Mouse (Mus musculus): ENCODE measurements at regions not wholly inside any gene's neighbourhood (a gene's known extent, or its start where the extent isn't known, plus 50 kb on each side); places are given as distances from the start of the nearest gene placed in this dataset.

- peaks cover 37% of the 10 kb centered on the region for H3K4me1 ChIP-seq
- peaks cover 4% of the 10 kb centered on the region; the same call in 1 of the 2 replicates for H3K9me3 ChIP-seq
- H3K36me3 ChIP-seq (replicated peaks; ENCODE audit: low read length): peaks cover 3% of the 10 kb centered on the region
- no peaks in the 10 kb centered on the region for H3K27me3 ChIP-seq (replicated peaks)
- H3K4me3 ChIP-seq (replicated peaks): no peak overlapping the region
- TF ChIP-seq GATA1 (IDR thresholded peaks at IDR 0.05; ENCODE audit: borderline replicate concordance, low read length) (no peak), FLI1 (IDR thresholded peaks at IDR 0.05; ENCODE audit: low read length) (no peak)
Observed at GRCm38 (mm10) chr10:17538944-17539533, 184.0 kb upstream of the Cited2 start.

DNA sequence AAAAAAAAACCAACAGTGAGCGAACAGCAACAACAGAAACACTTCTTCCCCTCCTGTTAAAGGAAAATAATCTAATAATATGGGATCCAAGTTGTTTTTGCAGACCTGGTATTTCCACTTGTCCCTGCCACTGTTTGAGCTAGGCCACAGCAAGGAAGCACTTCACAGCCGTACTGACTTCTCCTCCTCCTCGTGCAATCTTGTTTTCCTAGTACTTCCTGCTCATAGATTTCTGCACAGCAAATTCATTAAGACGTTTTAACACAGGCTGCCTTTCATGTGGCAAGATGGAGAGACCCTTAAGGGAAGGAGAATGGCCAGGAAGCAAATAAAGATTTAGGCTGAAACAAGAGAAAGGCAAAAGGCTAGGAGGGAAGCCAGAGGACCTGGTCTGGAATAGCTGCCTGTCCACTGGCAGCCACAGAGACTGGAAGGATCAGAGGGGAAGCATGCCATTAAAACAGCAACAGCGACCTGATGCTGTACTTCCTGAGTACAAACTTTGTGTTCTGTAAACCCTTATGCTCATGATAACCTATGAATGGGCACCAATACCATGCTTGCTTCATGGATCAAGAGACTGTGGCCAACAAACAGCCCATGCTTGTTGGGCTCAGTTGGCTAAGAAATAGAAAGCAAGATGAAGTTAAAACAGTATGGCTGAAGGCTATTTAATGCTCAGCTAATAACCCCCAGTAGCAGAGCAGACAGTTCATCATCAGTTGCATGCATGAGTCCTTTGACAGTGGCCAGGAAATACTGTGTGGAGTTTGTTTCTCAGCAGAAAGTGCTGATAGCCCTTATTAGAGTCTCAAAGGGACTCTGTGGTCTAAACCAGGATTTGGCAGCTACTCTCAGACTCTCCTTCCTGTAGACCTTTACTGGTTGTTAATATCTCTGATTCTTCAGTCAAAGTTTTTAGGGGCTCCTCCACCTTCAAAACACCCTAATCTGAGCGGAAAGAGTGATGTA, 182.3 kb upstream of the Cited2 start:
- no peaks in the 10 kb centered on the region for H3K9me3 ChIP-seq
- H3K27me3 ChIP-seq (replicated peaks): no peaks in the 10 kb centered on the region
- peaks cover 41% of the 10 kb centered on the region for H3K4me1 ChIP-seq
- H3K36me3 ChIP-seq (replicated peaks; ENCODE audit: low read length): peaks cover 3% of the 10 kb centered on the region
- no peak for TF ChIP-seq GATA1 (IDR thresholded peaks at IDR 0.05; ENCODE audit: borderline replicate concordance, low read length)
- no peak for TF ChIP-seq FLI1 (IDR thresholded peaks at IDR 0.05; ENCODE audit: low read length)
- H3K4me3 ChIP-seq (replicated peaks): peak overlapping the region; percentile 70

- no peak overlapping the region for H3K4me3 ChIP-seq (replicated peaks)
- no peaks in the 10 kb centered on the region for H3K27me3 ChIP-seq (replicated peaks)
Observed at GRCm38 (mm10) chr10:17542104-17542846, 180.7 kb upstream of the Cited2 start.

GRCm38 (mm10) chr10:17542847-17543421, 180.1 kb upstream of the Cited2 start:
- no peak for TF ChIP-seq GATA1 (IDR thresholded peaks at IDR 0.05; ENCODE audit: borderline replicate concordance, low read length)
- TF ChIP-seq FLI1 (IDR thresholded peaks at IDR 0.05; ENCODE audit: low read length): no peak
- Histone ChIP-seq H3K9me3 (no peaks in the 10 kb centered on the region), H3K36me3 (replicated peaks; ENCODE audit: low read length) (peaks cover 3% of the 10 kb centered on the region), H3K4me1 (peaks cover 61% of the 10 kb centered on the region), H3K27me3 (replicated peaks) (no peaks in the 10 kb centered on the region), H3K4me3 (replicated peaks) (no peak overlapping the region)

More at GRCm38 (mm10) chr10:17542104-17542846, 180.7 kb upstream of the Cited2 start:
- Histone ChIP-seq H3K36me3 (replicated peaks; ENCODE audit: low read length) (peaks cover 3% of the 10 kb centered on the region), H3K4me1 (peaks cover 56% of the 10 kb centered on the region), H3K9me3 (no peaks in the 10 kb centered on the region)
- TF ChIP-seq GATA1 (IDR thresholded peaks at IDR 0.05; ENCODE audit: borderline replicate concordance, low read length): no peak
- TF ChIP-seq FLI1 (IDR thresholded peaks at IDR 0.05; ENCODE audit: low read length): no peak

DNA sequence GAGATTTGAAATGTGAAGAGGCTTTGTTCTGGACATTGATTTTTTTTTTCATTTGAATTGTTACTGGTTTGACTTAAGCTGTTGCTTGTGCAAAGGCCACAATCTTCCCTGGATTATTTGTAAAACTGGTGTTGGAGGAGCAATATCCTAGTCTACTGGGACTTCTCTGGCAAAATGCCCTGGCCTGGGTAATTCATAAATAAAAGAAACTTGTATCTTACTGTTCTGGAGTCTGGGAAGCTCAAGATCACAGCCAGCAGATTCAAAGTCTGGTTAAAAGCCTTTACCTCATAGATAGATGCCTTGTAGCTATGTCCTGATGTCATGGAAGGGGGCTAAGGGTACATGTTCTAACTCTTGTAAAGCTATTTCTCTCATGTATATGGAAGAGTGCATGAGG, 177.7 kb upstream of the Cited2 start:
- Histone ChIP-seq H3K36me3 (replicated peaks; ENCODE audit: low read length) (no peaks in the 10 kb centered on the region), H3K4me3 (replicated peaks) (no peak overlapping the region), H3K27me3 (replicated peaks) (no peaks in the 10 kb centered on the region), H3K4me1 (peaks cover 67% of the 10 kb centered on the region), H3K9me3 (no peaks in the 10 kb centered on the region)
- no peak for TF ChIP-seq FLI1 (IDR thresholded peaks at IDR 0.05; ENCODE audit: low read length)
- no peak for TF ChIP-seq GATA1 (IDR thresholded peaks at IDR 0.05; ENCODE audit: borderline replicate concordance, low read length)

DNA sequence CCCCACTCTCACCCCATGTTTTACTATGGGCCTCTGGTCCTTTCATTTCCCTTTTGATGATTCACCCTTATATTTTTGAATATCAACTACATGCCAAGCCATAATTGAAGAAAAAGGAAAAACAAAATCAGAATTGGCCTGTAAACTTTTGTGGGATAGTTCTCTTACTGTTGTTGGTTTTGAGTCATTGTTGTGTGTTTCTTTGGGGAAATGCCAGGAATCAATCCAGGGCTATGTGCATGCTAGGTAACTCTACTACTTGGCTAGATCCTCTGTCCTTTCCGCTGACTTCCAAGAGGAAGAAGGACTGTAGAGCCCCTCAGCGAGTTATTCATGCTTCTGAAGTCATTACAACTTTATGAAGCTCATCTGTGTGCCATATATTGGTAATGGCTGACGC, 175.0 kb upstream of the Cited2 start:
- Histone ChIP-seq H3K4me3 (replicated peaks) (no peak overlapping the region), H3K36me3 (replicated peaks; ENCODE audit: low read length) (peaks cover 3% of the 10 kb centered on the region), H3K4me1 (peaks cover 69% of the 10 kb centered on the region), H3K27me3 (replicated peaks) (no peaks in the 10 kb centered on the region), H3K9me3 (no peaks in the 10 kb centered on the region)
- TF ChIP-seq FLI1 (IDR thresholded peaks at IDR 0.05; ENCODE audit: low read length) (no peak), GATA1 (IDR thresholded peaks at IDR 0.05; ENCODE audit: borderline replicate concordance, low read length) (no peak)

DNA sequence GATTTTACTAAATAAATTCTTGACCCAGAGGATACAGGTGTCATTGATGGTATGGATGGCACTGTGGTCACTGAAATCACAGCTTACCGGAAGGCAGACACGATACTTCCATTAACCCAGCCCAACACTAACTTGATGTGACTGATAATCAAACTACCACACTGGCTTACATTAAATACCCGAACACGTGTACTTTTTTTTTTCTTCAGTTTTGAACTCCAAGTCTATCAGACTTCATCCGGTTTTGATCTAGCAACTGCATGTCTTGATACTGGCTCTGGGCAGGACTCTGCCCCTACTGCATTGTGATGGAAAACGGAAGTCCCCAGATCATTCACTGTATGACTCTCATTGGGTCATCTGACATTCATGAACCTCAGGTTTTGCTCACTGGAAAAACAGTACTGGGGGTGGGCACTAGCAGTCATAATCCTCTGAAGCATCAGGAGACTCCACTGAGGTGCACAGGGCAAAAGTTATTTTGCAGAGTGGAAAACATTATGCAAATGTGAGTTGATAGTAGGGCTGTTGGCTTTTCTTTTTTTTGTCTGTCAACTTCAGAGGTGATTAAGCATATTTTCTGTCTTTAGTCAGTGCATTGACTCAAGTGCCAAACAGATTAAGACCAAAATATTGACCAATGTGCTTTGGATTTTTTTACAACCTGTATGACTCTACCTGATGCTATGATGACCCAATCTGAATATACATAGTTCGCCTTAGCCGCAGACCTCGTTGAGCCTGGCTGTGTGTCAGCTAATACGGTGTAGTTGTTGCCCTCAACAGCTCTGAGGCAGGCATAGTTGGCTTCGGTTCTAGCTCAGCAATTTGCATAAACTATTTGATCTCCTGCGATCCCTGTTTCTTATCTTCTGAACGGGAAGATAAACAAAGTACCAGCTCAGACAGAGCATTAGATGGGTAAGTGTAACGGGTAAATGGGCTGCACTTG, 174.1 kb upstream of the Cited2 start:
- Histone ChIP-seq H3K4me3 (replicated peaks) (no peak overlapping the region), H3K9me3 (no peaks in the 10 kb centered on the region), H3K36me3 (replicated peaks; ENCODE audit: low read length) (peaks cover 3% of the 10 kb centered on the region), H3K4me1 (peaks cover 71% of the 10 kb centered on the region), H3K27me3 (replicated peaks) (no peaks in the 10 kb centered on the region)
- TF ChIP-seq FLI1 (IDR thresholded peaks at IDR 0.05; ENCODE audit: low read length) (no peak), GATA1 (IDR thresholded peaks at IDR 0.05; ENCODE audit: borderline replicate concordance, low read length) (no peak)

- Histone ChIP-seq H3K36me3 (replicated peaks; ENCODE audit: low read length) (peaks cover 3% of the 10 kb centered on the region), H3K4me1 (peaks cover 73% of the 10 kb centered on the region), H3K4me3 (replicated peaks) (peak overlapping the region; percentile 71), H3K27me3 (replicated peaks) (no peaks in the 10 kb centered on the region), H3K9me3 (no peaks in the 10 kb centered on the region)
- no peak for TF ChIP-seq FLI1 (IDR thresholded peaks at IDR 0.05; ENCODE audit: low read length)
- TF ChIP-seq GATA1 (IDR thresholded peaks at IDR 0.05; ENCODE audit: borderline replicate concordance, low read length): no peak
Observed at GRCm38 (mm10) chr10:17549711-17550637, 173.0 kb upstream of the Cited2 start.

All from megakaryocyte, embryonic 14.5 days (primary cell).